Mouse (Mus musculus) hindbrain, embryonic 13.5 days (tissue): ENCODE measurements around the gene Gm13696. TPM values are rescaled to one million over a fixed set of nuclear protein-coding genes. Genes with fewer than 3 reads are reported as not detected.
"Not testable (repeated sequence)": the region's sequence is repeated elsewhere in the genome, so short reads cannot be mapped to it uniquely, and the experiment has no call there.

Source experiments
- ATAC-seq: fragments of 200-750 bp; cut with Nextera tagmentation; 2 replicates; pipeline ENCODE4 v1.8.0; 2017; ENCODE audit warnings: moderate TSS enrichment; ENCODE audit not compliant: low FRiP score
- H3K27ac ChIP-seq: fragments of 300-500 bp; sonication (generic); 2 replicates; pipeline ENCODE4 v1.5.1; 2015; ENCODE audit warnings: inconsistent platforms, mild to moderate bottlenecking, moderate library complexity
- H3K27me3 ChIP-seq: fragments of 300-500 bp; sonication (generic); 2 replicates; pipeline ENCODE4 v1.6.1; 2015; ENCODE audit warnings: mild to moderate bottlenecking, inconsistent platforms
- H3K36me3 ChIP-seq: fragments of 300-500 bp; sonication (generic); 2 replicates; pipeline ENCODE4 v1.6.1; 2015; ENCODE audit warnings: mild to moderate bottlenecking, inconsistent platforms
- H3K4me1 ChIP-seq: fragments of 300-500 bp; sonication (generic); replicated peaks from 2 replicates; pipeline ENCODE4 v1.6.1; 2015; ENCODE audit warnings: inconsistent platforms
- H3K4me2 ChIP-seq: fragments of 300-500 bp; sonication (generic); 2 replicates; pipeline ENCODE4 v1.6.1; 2015; ENCODE audit warnings: inconsistent platforms, mild to moderate bottlenecking, moderate library complexity
- H3K4me3 ChIP-seq: fragments of 300-500 bp; sonication (generic); 2 replicates; pipeline ENCODE4 v1.5.1; 2015; ENCODE audit warnings: mild to moderate bottlenecking, inconsistent platforms
- H3K9ac ChIP-seq: fragments of 300-500 bp; sonication (generic); 2 replicates; pipeline ENCODE4 v1.6.1; 2015; ENCODE audit warnings: mild to moderate bottlenecking, inconsistent platforms
- H3K9me3 ChIP-seq: fragments of 300-500 bp; sonication (generic); 2 replicates; pipeline ENCODE4 v1.6.1; 2016; ENCODE audit warnings: inconsistent platforms
- WGBS: fragments of 180-500 bp; shearing (Covaris S2); methylation state at CpG from one replicate; pipeline ENCODE4 v1.1.7; 2015; 5-methylcytosine and 5-hydroxymethylcytosine counted together
- polyA plus RNA-seq: library from polyadenylated mRNA; unstranded; fragments of >200 nt; fragmentation: Nextera tagmentation; extraction: Ambion mirVana; gene quantifications from 2 replicates; pipeline ENCODE4 v1.2.1, GENCODE M21; 2015

Gene Gm13696
- polyA plus RNA-seq, 1 experiment from 2014 or later, result not detected

DNA sequence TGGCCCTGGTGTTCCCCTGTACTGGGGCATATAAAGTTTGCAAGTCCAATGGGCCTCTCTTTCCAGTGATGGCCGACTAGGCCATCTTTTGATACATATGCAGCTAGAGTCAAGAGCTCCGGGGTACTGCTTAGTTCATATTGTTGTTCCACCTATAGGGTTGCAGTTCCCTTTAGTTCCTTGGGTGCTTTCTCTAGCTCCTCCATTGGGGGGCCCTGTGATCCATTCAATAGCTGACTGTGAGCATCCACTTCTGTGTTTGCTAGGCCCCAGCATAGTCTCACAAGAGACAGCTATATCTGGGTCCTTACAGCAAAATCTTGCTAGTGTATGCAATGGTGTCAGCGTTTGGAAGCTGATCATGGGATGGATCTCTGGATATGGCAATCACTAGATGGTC lies 21.6 kb downstream of the Gm13696 start:
- not testable (repeated sequence) for H3K9me3 ChIP-seq, H3K4me1 ChIP-seq, H3K27ac ChIP-seq, H3K9ac ChIP-seq, H3K27me3 ChIP-seq, H3K4me2 ChIP-seq, H3K36me3 ChIP-seq, H3K4me3 ChIP-seq, ATAC-seq
- whole genome bisulfite sequencing, result no CpG with 5 or more reads among the region's 3 CpGs

GRCm38 (mm10) chr2:84008913-84009312 lies 36.0 kb downstream of the Gm13696 start:
- no peak for ATAC-seq
- Histone ChIP-seq H3K27me3 (no peaks in the 10 kb centered on the region), H3K9ac (no peak overlapping the region), H3K4me1 (no peaks in the 10 kb centered on the region), H3K27ac (no peak overlapping the region), H3K36me3 (no peaks in the 10 kb centered on the region), H3K4me2 (no peak overlapping the region), H3K9me3 (no peaks in the 10 kb centered on the region), H3K4me3 (no peak overlapping the region)
- 76% methylated on average over 1 of the region's 1 CpGs for WGBS

DNA sequence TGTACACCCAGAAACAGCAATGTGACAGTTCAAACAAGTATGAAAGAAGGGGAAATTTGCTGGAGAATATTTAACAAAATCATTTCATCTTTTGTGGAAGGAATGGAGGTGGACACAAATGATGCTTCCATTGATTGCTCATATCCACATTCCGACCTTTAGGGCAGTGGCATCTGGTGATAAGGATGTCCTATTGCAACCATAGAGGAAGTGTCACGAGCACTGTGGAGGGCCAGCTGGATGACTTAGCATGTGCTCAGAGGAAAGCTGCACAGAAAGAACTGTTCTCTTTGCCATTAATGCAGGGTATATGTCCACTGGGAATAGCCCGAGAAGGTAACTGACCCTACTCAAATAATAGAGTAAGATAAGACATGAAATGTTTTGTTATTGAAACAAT lies 36.9 kb downstream of the Gm13696 start:
- Histone ChIP-seq H3K27me3 (no peaks in the 10 kb centered on the region), H3K27ac (no peak overlapping the region), H3K36me3 (no peaks in the 10 kb centered on the region), H3K4me3 (no peak overlapping the region), H3K9me3 (no peaks in the 10 kb centered on the region), H3K9ac (no peak overlapping the region), H3K4me2 (no peak overlapping the region), H3K4me1 (no peaks in the 10 kb centered on the region)
- WGBS, result 76% methylated on average over 3 of the region's 3 CpGs
- ATAC-seq, result no peak

DNA sequence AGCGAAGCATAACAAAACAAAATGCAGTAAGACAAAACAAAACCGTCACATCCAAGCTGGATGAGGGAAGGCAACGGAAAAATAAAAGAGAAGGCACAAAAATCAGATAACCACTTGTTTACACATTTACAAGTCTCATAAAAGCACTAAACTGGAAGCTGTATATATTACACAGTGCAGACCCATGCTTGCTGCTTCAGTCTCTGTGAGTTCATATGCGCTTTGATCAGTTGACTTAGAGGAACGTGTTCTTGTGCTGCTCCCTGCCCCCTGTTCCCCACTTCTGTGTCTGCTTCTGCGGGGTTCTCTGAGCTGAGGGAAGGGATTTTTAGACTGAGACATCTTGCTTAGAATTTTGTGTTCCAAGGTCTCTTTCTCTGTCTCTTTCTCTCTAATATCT lies 41.6 kb downstream of the Gm13696 start:
- no peak overlapping the region for H3K27ac ChIP-seq
- ATAC-seq, result no peak
- no peak overlapping the region for H3K4me3 ChIP-seq
- H3K9ac ChIP-seq, result no peak overlapping the region
- H3K4me1 ChIP-seq, result no peaks in the 10 kb centered on the region
- H3K36me3 ChIP-seq, result no peaks in the 10 kb centered on the region
- 83% methylated on average over 6 of the region's 6 CpGs for WGBS
- H3K27me3 ChIP-seq, result no peaks in the 10 kb centered on the region
- no peak overlapping the region for H3K4me2 ChIP-seq
- H3K9me3 ChIP-seq, result no peaks in the 10 kb centered on the region

GRCm38 (mm10) chr2:84016291-84016690 lies 43.4 kb downstream of the Gm13696 start:
- H3K9ac ChIP-seq, H3K36me3 ChIP-seq, ATAC-seq, H3K27ac ChIP-seq, H3K4me3 ChIP-seq, H3K27me3 ChIP-seq, H3K4me1 ChIP-seq, H3K9me3 ChIP-seq, H3K4me2 ChIP-seq: not testable (repeated sequence)
- 87% methylated on average over 5 of the region's 5 CpGs for WGBS

DNA sequence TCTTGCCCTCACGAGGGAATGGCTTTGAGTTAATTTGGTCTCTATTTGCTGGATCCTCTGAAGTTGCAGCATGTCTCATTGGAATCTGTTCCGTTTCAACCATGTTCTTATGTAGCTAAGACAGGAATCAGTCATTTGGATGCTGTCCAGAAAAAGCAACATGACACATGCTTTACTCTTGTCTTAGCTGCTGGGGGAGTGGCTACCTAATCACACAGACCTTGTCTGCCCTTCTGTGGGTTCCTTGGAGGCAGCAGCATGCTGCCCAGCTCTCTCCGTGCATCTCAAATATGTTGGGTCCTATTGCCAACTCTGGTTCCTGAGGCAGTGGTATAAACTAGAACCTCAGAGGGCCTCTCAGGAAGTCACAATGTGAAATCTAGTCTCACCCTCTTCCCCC lies 45.4 kb downstream of the Gm13696 start:
- no peak overlapping the region for H3K27ac ChIP-seq
- ATAC-seq, result no peak
- no peaks in the 10 kb centered on the region for H3K4me1 ChIP-seq
- H3K4me3 ChIP-seq, result no peak overlapping the region
- WGBS, result 82% methylated on average over 3 of the region's 3 CpGs
- no peaks in the 10 kb centered on the region for H3K36me3 ChIP-seq
- H3K9me3 ChIP-seq, result no peaks in the 10 kb centered on the region
- H3K4me2 ChIP-seq, result no peak overlapping the region
- H3K27me3 ChIP-seq, result no peaks in the 10 kb centered on the region
- no peak overlapping the region for H3K9ac ChIP-seq

GRCm38 (mm10) chr2:84019519-84020305 lies 46.8 kb downstream of the Gm13696 start:
- no peaks in the 10 kb centered on the region for H3K4me1 ChIP-seq
- 77% methylated on average over 8 of the region's 8 CpGs for WGBS
- no peaks in the 10 kb centered on the region for H3K36me3 ChIP-seq
- no peaks in the 10 kb centered on the region for H3K9me3 ChIP-seq
- ATAC-seq, result no peak; the same call in 1 of the 2 replicates
- H3K4me3 ChIP-seq, result no peak overlapping the region
- no peak overlapping the region for H3K4me2 ChIP-seq
- no peaks in the 10 kb centered on the region for H3K27me3 ChIP-seq
- no peak overlapping the region for H3K9ac ChIP-seq
- H3K27ac ChIP-seq, result no peak overlapping the region

GRCm38 (mm10) chr2:84021930-84022329 lies 49.0 kb downstream of the Gm13696 start:
- 75% methylated on average over 2 of the region's 2 CpGs for WGBS
- Histone ChIP-seq H3K4me1 (no peaks in the 10 kb centered on the region), H3K27ac (no peak overlapping the region), H3K27me3 (no peaks in the 10 kb centered on the region), H3K36me3 (no peaks in the 10 kb centered on the region), H3K4me3 (no peak overlapping the region), H3K9me3 (no peaks in the 10 kb centered on the region), H3K4me2 (no peak overlapping the region), H3K9ac (no peak overlapping the region)
- no peak for ATAC-seq

- H3K36me3 ChIP-seq, result no peaks in the 10 kb centered on the region
- no peaks in the 10 kb centered on the region for H3K9me3 ChIP-seq
- H3K4me2 ChIP-seq, result no peak overlapping the region
- H3K4me1 ChIP-seq, result no peaks in the 10 kb centered on the region
- no peak for ATAC-seq
- 96% methylated on average over 2 of the region's 2 CpGs for WGBS
- no peaks in the 10 kb centered on the region for H3K27me3 ChIP-seq
- H3K27ac ChIP-seq, result no peak overlapping the region
- H3K9ac ChIP-seq, result no peak overlapping the region
- H3K4me3 ChIP-seq, result no peak overlapping the region
Observed at GRCm38 (mm10) chr2:84022905-84023304, 50.0 kb downstream of the Gm13696 start.

- WGBS, result 86% methylated on average over 2 of the region's 2 CpGs
- Histone ChIP-seq H3K27ac (no peak overlapping the region), H3K36me3 (no peaks in the 10 kb centered on the region), H3K4me1 (no peaks in the 10 kb centered on the region), H3K4me2 (no peak overlapping the region), H3K9ac (no peak overlapping the region), H3K4me3 (no peak overlapping the region), H3K27me3 (no peaks in the 10 kb centered on the region), H3K9me3 (no peaks in the 10 kb centered on the region)
- ATAC-seq, result no peak
Observed at GRCm38 (mm10) chr2:84023319-84023718, 50.4 kb downstream of the Gm13696 start.

Other genes starting within 250 kb of the Gm13696 start
- 20.1 and 27.2 TPM in 2 replicates for gene Itgav, start 248.7 kb upstream of the Gm13696 start, polyA plus RNA-seq
- gene Fam171b, start 160.5 kb upstream of the Gm13696 start, polyA plus RNA-seq, result 64.6 and 66.3 TPM in 2 replicates
- not detected in 2 replicates for gene Zswim2, start 31.9 kb upstream of the Gm13696 start, polyA plus RNA-seq
- gene Gm13698, start 17.4 kb upstream of the Gm13696 start, polyA plus RNA-seq, result not detected in 2 replicates
- not detected in 2 replicates for gene Gm13693, start 11.6 kb upstream of the Gm13696 start, polyA plus RNA-seq
- gene Gm13695, start 5.8 kb upstream of the Gm13696 start, polyA plus RNA-seq, result not detected in 2 replicates
- gene Gm13694, start 5.8 kb downstream of the Gm13696 start, polyA plus RNA-seq, result not detected in 2 replicates
- not detected in 2 replicates for gene Gm13697, start 11.6 kb downstream of the Gm13696 start, polyA plus RNA-seq
- not detected in 2 replicates for gene Gm13691, start 17.4 kb downstream of the Gm13696 start, polyA plus RNA-seq